Comparison of ENCODE assay signal across 21 mouse cellular contexts in genomic region chr1:171515557-171515956, GRCm38 (mm10). TPM values are rescaled to one million over a fixed set of nuclear protein-coding genes. Genes with fewer than 3 reads are reported as not detected.
A peak's percentile ranks its signal among the peaks of the same experiment; 100 is the strongest.
DNase-seq lines count a peak whose midpoint lies in the region; ATAC-seq and TF ChIP-seq lines count a peak whose summit lies in the region.
"Had no signal": no experiment of that assay in that cellular context is flagged by ENCODE, and none has a peak within 500 bp of the region (broad histone marks: within the 10 kb centered on the region; RNA-seq: fewer than 3 reads in every experiment).

No protein-coding gene starts in this region.

- peak; percentile 59; the same call in 1 of the 2 replicates for ATAC-seq in lung, embryonic 16.5 days (ENCODE audit: low read depth)
- peak; percentile 65; the same call in 1 of the 2 replicates for ATAC-seq in lung, postnatal 0 days
- ATAC-seq: activated CD4-positive, CD25-positive, alpha-beta regulatory T cell, adult 4 months; CD4-positive, CD25-positive, alpha-beta regulatory T cell, adult 4 months had no signal

- no peak overlapping the region for H3K27ac ChIP-seq in lung, embryonic 16.5 days (ENCODE audit: low read length)
- no peak overlapping the region for H3K27ac ChIP-seq in lung, postnatal 0 days (ENCODE audit: low read length)
- H3K27ac ChIP-seq in thymus, adult 2 months (ENCODE audit: control insufficient read depth, insufficient read depth, low read length) = no peak overlapping the region

- H3K4me3 ChIP-seq in lung, embryonic 16.5 days (ENCODE audit: low read length) = no peak overlapping the region
- no peak overlapping the region for H3K4me3 ChIP-seq in lung, postnatal 0 days (ENCODE audit: low read depth, low read length)
- no peak overlapping the region for H3K4me3 ChIP-seq in thymus, adult 2 months (ENCODE audit: control insufficient read depth, insufficient read depth, low read length)

- H3K9me3 ChIP-seq in lung, embryonic 16.5 days (ENCODE audit: control insufficient read depth, low read length) = no peaks in the 10 kb centered on the region
- no peaks in the 10 kb centered on the region for H3K9me3 ChIP-seq in lung, postnatal 0 days (ENCODE audit: low read length)

- H3K4me2 ChIP-seq in lung, embryonic 16.5 days (ENCODE audit: low read depth, low read length) = no peak overlapping the region
- H3K4me2 ChIP-seq in lung, postnatal 0 days (replicated peaks; ENCODE audit: low read depth, low read length) = no peak overlapping the region

- TF ChIP-seq POLR2A in thymus, adult 2 months (IDR thresholded peaks at IDR 0.05; ENCODE audit: control insufficient read depth, extremely low read depth, insufficient read depth, low read length, poor library complexity) = no peak

- no peak for TF ChIP-seq CTCF in lung, postnatal 0 days (IDR thresholded peaks at IDR 0.05)
- no peak for TF ChIP-seq CTCF in thymus, adult 2 months (IDR thresholded peaks at IDR 0.05; ENCODE audit: borderline replicate concordance, control insufficient read depth, extremely low read depth, insufficient read depth, low read length, poor library complexity)

- no peaks in the 10 kb centered on the region for H3K36me3 ChIP-seq in lung, embryonic 16.5 days (ENCODE audit: control insufficient read depth, insufficient read depth, low read length)
- H3K36me3 ChIP-seq in lung, postnatal 0 days (ENCODE audit: insufficient read depth, low read length) = no peaks in the 10 kb centered on the region
- no peaks in the 10 kb centered on the region for H3K36me3 ChIP-seq in thymus, adult 2 months (ENCODE audit: control insufficient read depth, insufficient read depth, low read length)
- H3K36me3 ChIP-seq: G1E had no signal

- H3K4me1 ChIP-seq in lung, embryonic 16.5 days (replicated peaks; ENCODE audit: control insufficient read depth, insufficient read depth, low read length) = no peaks in the 10 kb centered on the region
- no peaks in the 10 kb centered on the region for H3K4me1 ChIP-seq in lung, postnatal 0 days (ENCODE audit: insufficient read depth, low read depth, low read length)
- no peaks in the 10 kb centered on the region; the same call in 1 of the 2 replicates for H3K4me1 ChIP-seq in thymus, adult 2 months (replicated peaks; ENCODE audit: control insufficient read depth, insufficient read depth, low read length)

- no peak for DNase-seq in lung, postnatal 14 days
- peak; percentile 34 for DNase-seq in lung, postnatal 0 days (ENCODE audit: low spot score)
- no peak for DNase-seq in lung, postnatal 36 days
- peak; percentile 20 for DNase-seq in MN1 (ENCODE audit: low spot score)
- no peak for DNase-seq in thymus, adult 2 months
- DNase-seq: adrenal gland, adult 2 months; adrenal gland, adult 8-10 months; adrenal gland, postnatal 10 days; adrenal gland, postnatal 25 days; adrenal gland, postnatal 36 days; cerebellum, adult 11 months; cerebellum, adult 11-12 months; cerebellum, adult 18-20 months; cerebellum, adult 2 months had no signal

- no peak overlapping the region for H3K9ac ChIP-seq in lung, embryonic 16.5 days (ENCODE audit: low read length)
- H3K9ac ChIP-seq in lung, postnatal 0 days (replicated peaks; ENCODE audit: low read depth) = no peak overlapping the region

- H3K27me3 ChIP-seq in lung, embryonic 16.5 days (ENCODE audit: control insufficient read depth, insufficient read depth, low read depth, low read length) = no peaks in the 10 kb centered on the region
- H3K27me3 ChIP-seq in lung, postnatal 0 days (replicated peaks; ENCODE audit: insufficient read depth, low read length) = no peaks in the 10 kb centered on the region
- no peaks in the 10 kb centered on the region for H3K27me3 ChIP-seq in thymus, adult 2 months (ENCODE audit: control insufficient read depth, insufficient read depth, low read length)
- H3K27me3 ChIP-seq: Patski had no signal

- TF ChIP-seq EP300 in lung, postnatal 0 days (IDR thresholded peaks at IDR 0.05) = no peak

- 47% methylated on average over 4 of the region's 4 CpGs for WGBS in lung, embryonic 16.5 days
- WGBS in lung, postnatal 0 days = 63% methylated on average over 4 of the region's 4 CpGs
- WGBS in thymus, adult 2 months = 95% methylated on average over 4 of the region's 4 CpGs

RNA-seq across cellular contexts. Expression of gene Alyref2, which starts 12.3 kb away (rescaled TPM):
- 11.8 and 13.6 TPM in 2 replicates for polyA plus RNA-seq in lung, embryonic 16.5 days (2015; fragmentation: Nextera tagmentation; extraction: Ambion mirVana)
- 13.7 and 14.8 TPM in 2 replicates for polyA plus RNA-seq in lung, postnatal 0 days (2015; fragmentation: Nextera tagmentation; extraction: Ambion mirVana)
- 5.8 and 6.6 TPM in 2 replicates for polyA plus RNA-seq in thymus, adult 2 months (2012; rRNA removed)

RNA-seq across cellular contexts. Expression of gene Itln1, which starts 19.5 kb away (rescaled TPM):
- polyA plus RNA-seq in lung, embryonic 16.5 days (2015; fragmentation: Nextera tagmentation; extraction: Ambion mirVana) = not detected in 2 replicates
- not detected in 2 replicates for polyA plus RNA-seq in lung, postnatal 0 days (2015; fragmentation: Nextera tagmentation; extraction: Ambion mirVana)
- 1.9 and 2.5 TPM in 2 replicates for polyA plus RNA-seq in thymus, adult 2 months (2012; rRNA removed)
- polyA plus RNA-seq: activated CD4-positive, CD25-positive, alpha-beta regulatory T cell, adult 4 months; adrenal gland, adult 2 months; brain, embryonic 14.5 days; C2C12; CD4-positive, CD25-positive, alpha-beta regulatory T cell, adult 4 months; cerebellum, adult 2 months; G1E had no signal

RNA-seq across cellular contexts. Expression of gene Cd244a, which starts 43.4 kb away (rescaled TPM):
- polyA plus RNA-seq in lung, embryonic 16.5 days (2015; fragmentation: Nextera tagmentation; extraction: Ambion mirVana) = 0.85 and 1.0 TPM in 2 replicates
- polyA plus RNA-seq in lung, postnatal 0 days (2015; fragmentation: Nextera tagmentation; extraction: Ambion mirVana) = 1.7 and 1.8 TPM in 2 replicates
- polyA plus RNA-seq in thymus, adult 2 months (2012; rRNA removed) = 1.8 and 1.9 TPM in 2 replicates
- polyA plus RNA-seq: brain, embryonic 14.5 days; C2C12; cerebellum, adult 2 months; G1E; Patski had no signal

Comparison
In these comparisons a context has a peak if more than half of its experiments do, and no peak if none do; other contexts are left out.
1. DNase-seq: peak in lung, postnatal 0 days (single experiment) and MN1 (single experiment); none in lung, postnatal 14 days (single experiment), lung, postnatal 36 days (single experiment) and thymus, adult 2 months (single experiment).